Mouse (Mus musculus): ENCODE data around the gene Cnnm3.

- TF ChIP-seq CTCF (IDR thresholded peaks at IDR 0.05) (no peak), EP300 (IDR thresholded peaks at IDR 0.05) (no peak)
Measured at GRCm38 (mm10) chr1:36542925-36543324, 31.3 kb downstream of the Cnnm3 start.
